Mouse (Mus musculus) limb, embryonic 13.5 days (tissue): Measurements from ENCODE around the gene Ccdc190. TPM values are rescaled to one million over a fixed set of nuclear protein-coding genes. Genes with fewer than 3 reads are reported as not detected.

ENCODE experiments used
- ATAC-seq: fragments of 200-750 bp; cut with Nextera tagmentation; 2 replicates; pipeline ENCODE4 v1.8.0; 2017; ENCODE audit warnings: low read depth, moderate number of reproducible peaks, moderate TSS enrichment; ENCODE audit not compliant: low FRiP score
- H3K27ac ChIP-seq: fragments of 300-500 bp; sonication (generic); 2 replicates; pipeline ENCODE4 v1.5.1; 2015; ENCODE audit warnings: inconsistent platforms, mild to moderate bottlenecking, moderate library complexity
- H3K27me3 ChIP-seq: fragments of 300-500 bp; sonication (generic); 2 replicates; pipeline ENCODE4 v1.6.1; 2015; ENCODE audit warnings: mild to moderate bottlenecking, inconsistent platforms
- H3K36me3 ChIP-seq: fragments of 300-500 bp; sonication (generic); 2 replicates; pipeline ENCODE4 v1.6.1; 2015; ENCODE audit warnings: inconsistent platforms, mild to moderate bottlenecking, moderate library complexity
- H3K4me1 ChIP-seq: fragments of 300-500 bp; sonication (generic); 2 replicates; pipeline ENCODE4 v1.6.1; 2015; ENCODE audit warnings: inconsistent platforms
- H3K4me2 ChIP-seq: fragments of 300-500 bp; sonication (generic); replicated peaks from 2 replicates; pipeline ENCODE4 v1.6.1; 2015; ENCODE audit warnings: inconsistent platforms, mild to moderate bottlenecking, moderate library complexity
- H3K4me3 ChIP-seq: fragments of 300-500 bp; sonication (generic); 2 replicates; pipeline ENCODE4 v1.5.1; 2015; ENCODE audit warnings: moderate library complexity, mild to moderate bottlenecking, inconsistent platforms
- H3K9ac ChIP-seq: fragments of 300-500 bp; sonication (generic); 2 replicates; pipeline ENCODE4 v1.6.1; 2015; ENCODE audit warnings: mild to moderate bottlenecking, inconsistent platforms
- H3K9me3 ChIP-seq: fragments of 300-500 bp; sonication (generic); 2 replicates; pipeline ENCODE4 v1.6.1; 2016; ENCODE audit warnings: inconsistent platforms
- WGBS: fragments of 180-500 bp; shearing (Covaris S2); methylation state at CpG from one replicate; pipeline ENCODE4 v1.1.7; 2015; 5-methylcytosine and 5-hydroxymethylcytosine counted together
- polyA plus RNA-seq: library from polyadenylated mRNA; unstranded; fragments of >200 nt; fragmentation: Nextera tagmentation; extraction: Ambion mirVana; gene quantifications from 2 replicates; pipeline ENCODE4 v1.2.1, GENCODE M21; 2015

The Ccdc190 gene
- polyA plus RNA-seq, 1 experiment from 2014 or later = 0.17 TPM

DNA sequence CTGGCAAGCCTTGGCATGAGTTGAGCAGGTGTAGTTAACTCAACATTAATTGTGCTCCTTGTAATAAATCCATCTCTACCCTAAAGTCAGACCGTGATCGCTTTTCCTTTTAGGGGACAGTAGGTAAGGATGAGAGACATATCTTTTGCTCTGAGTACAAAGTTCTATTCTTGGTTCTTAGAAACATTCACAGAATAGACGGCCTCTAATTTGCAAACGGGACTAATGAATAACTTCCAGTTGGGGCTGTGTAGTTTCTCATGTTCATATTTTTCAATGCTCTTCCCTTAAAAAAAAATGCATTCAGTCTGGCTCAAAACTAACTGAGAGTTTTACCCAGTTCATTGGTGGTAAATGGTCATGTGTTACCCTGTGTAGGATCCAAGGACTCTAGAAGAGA, 42.5 kb downstream of the Ccdc190 start:
- no peaks in the 10 kb centered on the region for H3K9me3 ChIP-seq
- no peak overlapping the region for H3K4me2 ChIP-seq
- no peak overlapping the region for H3K27ac ChIP-seq
- H3K4me1 ChIP-seq = peaks cover 15% of the 10 kb centered on the region
- no peak overlapping the region for H3K9ac ChIP-seq
- no peak for ATAC-seq
- WGBS = 86% methylated on average over 4 of the region's 4 CpGs
- no peaks in the 10 kb centered on the region for H3K27me3 ChIP-seq
- H3K4me3 ChIP-seq = no peak overlapping the region
- peaks cover 32% of the 10 kb centered on the region for H3K36me3 ChIP-seq

DNA sequence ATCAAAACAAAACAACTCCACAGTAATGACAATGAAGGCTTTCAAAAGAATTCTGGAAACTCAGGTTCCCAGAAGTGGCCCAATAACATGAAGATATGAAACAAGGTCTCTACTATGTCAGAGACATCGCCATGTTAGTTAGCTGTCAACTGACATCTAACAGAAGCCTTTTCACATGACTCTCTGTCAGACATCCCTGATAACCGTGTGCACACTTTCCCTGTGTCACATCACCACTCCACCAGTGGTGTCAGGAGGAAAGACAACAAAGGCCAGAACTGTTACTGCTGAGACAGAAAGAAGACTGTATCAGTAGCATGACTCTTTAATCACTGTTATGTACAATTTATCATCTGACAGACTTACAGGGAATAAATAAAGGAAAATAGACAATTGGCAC, 43.5 kb downstream of the Ccdc190 start:
- Histone ChIP-seq H3K4me2 (no peak overlapping the region), H3K4me1 (peaks cover 15% of the 10 kb centered on the region), H3K4me3 (no peak overlapping the region), H3K27ac (no peak overlapping the region), H3K27me3 (no peaks in the 10 kb centered on the region), H3K9ac (no peak overlapping the region), H3K9me3 (no peaks in the 10 kb centered on the region), H3K36me3 (peaks cover 39% of the 10 kb centered on the region)
- WGBS = 87% methylated on average over 2 of the region's 2 CpGs
- ATAC-seq = no peak

DNA sequence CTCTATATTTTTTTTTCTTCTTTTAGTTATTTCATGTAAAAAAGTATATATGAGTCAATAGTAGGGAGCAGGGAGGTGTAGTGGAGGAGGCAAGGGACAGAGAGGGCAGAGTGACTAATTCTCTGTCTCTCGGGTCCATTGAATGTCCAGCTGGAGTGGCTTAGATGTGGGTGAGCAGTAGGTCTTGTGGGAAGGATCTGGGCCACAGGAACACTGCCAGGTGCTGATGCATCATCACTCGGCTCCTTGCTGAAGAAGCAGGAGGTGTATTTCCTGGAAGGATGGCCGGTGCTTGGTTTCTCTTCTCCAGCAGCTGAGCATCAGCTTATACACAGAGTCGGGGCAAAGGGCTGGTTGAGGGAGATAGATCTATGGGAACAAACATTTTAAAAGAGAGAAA, 49.2 kb downstream of the Ccdc190 start:
- H3K4me2 ChIP-seq = no peak overlapping the region
- H3K4me3 ChIP-seq = no peak overlapping the region
- no peaks in the 10 kb centered on the region for H3K4me1 ChIP-seq
- peaks cover 68% of the 10 kb centered on the region for H3K36me3 ChIP-seq
- H3K27me3 ChIP-seq = no peaks in the 10 kb centered on the region
- no peak overlapping the region for H3K27ac ChIP-seq
- H3K9me3 ChIP-seq = no peaks in the 10 kb centered on the region
- no peak overlapping the region for H3K9ac ChIP-seq
- WGBS = 90% methylated on average over 4 of the region's 4 CpGs
- no peak for ATAC-seq

Other genes with a start within 250 kb of the Ccdc190 start
- 2.0 and 2.4 TPM in 2 replicates for gene Rgs4, start 181.0 kb upstream of the Ccdc190 start, polyA plus RNA-seq
- 14.5 and 15.4 TPM in 2 replicates for gene Hsd17b7, start 40.6 kb downstream of the Ccdc190 start, polyA plus RNA-seq
- gene Ddr2, start 182.1 kb downstream of the Ccdc190 start, polyA plus RNA-seq = 115 and 122 TPM in 2 replicates
- 70.7 and 77.8 TPM in 2 replicates for gene Uap1, start 246.3 kb downstream of the Ccdc190 start, polyA plus RNA-seq